Mouse (Mus musculus) urinary bladder, postnatal 36 days (tissue): Measurements from ENCODE around the gene Zfp319.
"Not testable (repeated sequence)": the region's sequence is repeated elsewhere in the genome, so short reads cannot be mapped to it uniquely, and the experiment has no call there.

Experiments
- DNase-seq, 2 experiments: peaks; one replicate each; pipeline ENCODE4 v3.0.0; 2022; ENCODE audit warnings: low spot score in 2 of 2, mixed read lengths in 1 of 2

Gene Zfp319

GRCm38 (mm10) chr8:95331720-95332436, at the start of gene Zfp319, which contains the start of gene Usb1:
Gene Zfp319 (minus strand): TSS chr8:95331950.
Gene Usb1 (plus strand): TSS chr8:95332284.
- peak; percentile 90 to 93 for DNase-seq

DNA sequence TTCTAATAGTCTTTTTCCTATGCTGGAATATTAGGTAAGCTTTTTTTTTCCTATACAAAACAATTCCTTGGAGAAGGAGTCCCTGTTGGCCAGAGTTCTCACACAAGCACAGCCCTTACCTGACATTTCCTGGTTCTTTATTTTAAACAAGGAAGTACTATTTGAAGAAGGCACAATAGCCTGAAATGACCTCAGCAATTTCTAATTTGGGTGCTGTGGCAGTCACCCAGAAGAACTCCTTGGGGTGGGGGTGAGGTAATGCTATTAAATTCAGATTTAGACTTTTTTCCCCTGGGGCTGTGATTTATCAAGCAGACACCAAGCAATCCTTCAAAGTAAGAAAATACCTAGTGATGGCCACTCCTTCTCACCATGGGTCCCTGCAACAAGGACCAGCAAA, 49.2 kb upstream of the Zfp319 start:
- DNase-seq: no peak

DNA sequence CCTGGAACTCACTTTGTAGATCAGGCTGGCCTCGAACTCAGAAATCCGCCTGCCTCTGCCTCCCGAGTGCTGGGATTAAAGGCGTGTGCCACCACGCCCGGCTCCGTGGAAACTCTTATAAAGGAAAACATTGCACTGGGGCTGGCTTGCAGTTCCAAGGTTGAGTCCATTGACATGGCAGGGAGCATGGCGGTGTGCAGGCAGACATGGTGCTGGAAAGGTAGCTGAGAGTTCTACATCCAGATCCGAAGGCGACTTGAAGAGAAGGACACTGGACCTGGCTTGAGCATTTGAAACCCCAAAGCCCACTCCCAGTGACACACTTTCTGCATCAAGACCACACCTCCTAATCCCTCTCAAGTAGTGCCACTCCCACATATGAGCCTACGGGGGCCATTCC, 47.2 kb upstream of the Zfp319 start:
- not testable (repeated sequence) for DNase-seq

DNA sequence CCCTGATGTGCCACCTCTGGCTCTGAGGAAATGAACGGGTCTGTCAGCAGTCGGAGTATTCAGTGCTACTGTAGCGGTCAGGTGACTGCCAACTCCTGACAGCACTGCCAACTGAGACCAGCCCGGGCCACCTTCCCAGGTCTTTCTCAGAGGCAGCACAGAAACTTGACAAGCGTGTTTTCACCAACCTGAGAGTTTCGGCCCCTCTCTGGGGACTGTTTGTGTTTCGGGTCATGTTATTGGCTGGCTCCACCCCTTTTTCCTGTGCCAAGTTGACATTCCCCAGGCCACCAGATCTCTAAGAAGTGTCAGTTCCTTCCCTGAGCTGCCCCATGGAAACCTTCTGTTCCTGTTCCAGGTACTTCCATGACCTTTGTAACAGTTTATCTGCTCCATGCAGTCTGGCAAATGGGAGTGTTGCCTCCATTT, 46.1 kb upstream of the Zfp319 start:
- DNase-seq: peak; percentile 55 to 77

- no peak for DNase-seq
These were observed 45.4 kb upstream of the Zfp319 start for GRCm38 (mm10) chr8:95377101-95377500.

DNA sequence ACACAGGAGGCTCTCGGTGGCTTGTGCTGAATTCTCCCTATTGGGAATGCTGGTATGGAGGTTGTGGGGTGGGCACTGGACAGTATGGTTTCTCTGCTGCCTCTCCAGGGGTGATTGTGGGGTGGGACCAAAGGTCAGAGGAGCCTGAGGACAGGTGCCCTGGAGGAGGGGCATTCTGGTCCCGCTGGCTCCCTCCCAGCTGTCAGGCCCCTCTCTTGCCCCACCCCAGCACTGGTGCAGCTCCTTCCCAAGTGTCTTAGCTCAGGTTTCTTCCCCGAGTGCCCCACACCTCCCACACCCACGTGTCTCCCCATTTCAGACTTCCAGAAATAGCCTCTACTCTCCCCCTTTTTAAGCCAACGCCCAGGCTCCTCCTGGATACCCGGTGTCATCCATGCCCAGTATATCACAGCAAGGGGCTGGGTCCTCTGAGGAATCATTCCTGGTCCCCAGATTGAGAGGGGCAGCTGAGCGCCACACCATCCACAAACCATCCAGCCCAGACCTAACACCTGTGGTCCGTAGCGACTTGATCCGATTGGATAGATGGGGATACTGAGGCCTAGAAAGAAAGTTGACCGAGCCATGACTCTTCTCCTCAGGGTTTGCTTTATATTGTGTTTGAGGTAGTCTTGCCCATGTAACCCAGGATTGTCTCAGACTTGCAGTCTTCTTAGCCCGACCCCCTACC, 44.7 kb upstream of the Zfp319 start:
- no peak for DNase-seq

DNA sequence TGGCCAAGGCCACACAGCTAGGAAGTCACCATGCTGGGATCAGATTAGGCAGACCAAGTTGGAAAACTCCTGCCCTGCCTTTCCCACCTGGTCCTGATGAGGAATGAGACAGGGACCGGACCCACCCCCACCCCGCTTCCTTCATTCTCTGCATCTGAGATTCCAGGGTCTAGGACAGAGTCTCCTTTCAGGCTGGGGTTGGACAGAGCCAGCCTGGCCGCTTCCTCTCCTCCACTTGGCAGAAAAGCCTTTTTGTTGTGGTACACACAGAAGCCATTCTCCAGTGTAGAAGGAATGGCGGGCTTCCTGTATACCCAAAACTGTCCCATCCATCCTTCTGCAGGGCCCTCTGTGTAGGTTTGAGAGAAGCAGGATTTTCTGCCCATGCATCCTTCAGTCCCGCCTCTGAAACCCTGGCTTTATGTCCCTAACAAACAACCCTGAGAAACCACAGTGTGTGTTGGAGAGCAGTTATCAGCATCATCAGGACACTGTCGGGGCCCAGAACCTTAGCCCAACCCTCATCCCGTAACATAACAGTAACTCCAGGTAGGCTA, 43.7 kb upstream of the Zfp319 start:
- no peak for DNase-seq

- DNase-seq: no peak
These were observed 42.7 kb upstream of the Zfp319 start for GRCm38 (mm10) chr8:95374429-95374828.

DNA sequence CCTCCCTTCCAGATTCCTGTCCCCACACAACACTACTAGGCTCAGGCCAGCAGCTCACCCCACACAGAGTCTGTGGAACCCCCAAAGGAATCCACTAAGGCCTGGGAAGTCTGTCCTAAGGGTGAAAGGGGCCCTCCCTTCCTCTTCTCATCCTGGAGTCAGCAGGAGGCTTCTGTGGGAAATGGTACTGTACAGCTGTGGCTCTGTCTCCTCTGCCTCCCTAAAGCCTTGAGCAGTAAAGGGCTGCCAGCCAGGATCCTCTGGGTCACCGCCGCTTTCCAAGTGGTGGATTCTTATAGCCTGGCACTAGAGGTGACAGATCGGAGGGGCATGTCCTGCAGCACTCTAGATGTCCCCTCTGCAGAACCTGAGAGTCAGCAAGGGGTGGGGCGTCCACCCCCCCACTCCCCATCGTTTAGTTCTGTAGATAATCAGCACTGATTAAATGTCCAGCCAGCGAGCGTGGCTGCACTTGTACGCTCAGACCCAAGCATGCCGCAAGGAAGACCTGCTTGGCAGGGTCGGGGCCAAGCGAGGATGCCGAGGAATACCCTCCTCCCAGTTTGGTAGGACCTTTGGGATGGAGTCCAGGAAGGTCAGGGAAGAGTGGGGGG, 41.7 kb upstream of the Zfp319 start:
- DNase-seq: peak; percentile 49 to 55

GRCm38 (mm10) chr8:95369581-95370326, 38.0 kb upstream of the Zfp319 start:
- no peak for DNase-seq

DNA sequence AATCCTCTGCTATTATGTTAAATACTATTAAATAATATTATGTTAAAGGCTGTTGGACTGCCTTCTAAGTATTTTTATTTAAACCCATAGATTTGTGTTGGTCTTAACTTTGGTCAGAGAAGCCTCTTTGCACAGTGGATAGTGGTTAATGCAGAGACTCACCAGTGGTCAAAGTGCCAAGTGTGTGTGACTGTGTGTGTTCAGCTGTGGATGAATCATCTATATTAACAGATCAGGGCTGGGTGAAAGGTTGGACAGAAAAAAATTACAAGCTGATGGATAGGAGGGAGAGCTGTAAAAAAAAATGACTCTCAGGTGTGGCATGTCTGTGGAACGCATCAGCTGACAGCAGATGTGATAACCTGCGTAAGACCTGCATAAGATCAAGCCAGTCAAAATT, 32.1 kb upstream of the Zfp319 start:
- DNase-seq: no peak

DNA sequence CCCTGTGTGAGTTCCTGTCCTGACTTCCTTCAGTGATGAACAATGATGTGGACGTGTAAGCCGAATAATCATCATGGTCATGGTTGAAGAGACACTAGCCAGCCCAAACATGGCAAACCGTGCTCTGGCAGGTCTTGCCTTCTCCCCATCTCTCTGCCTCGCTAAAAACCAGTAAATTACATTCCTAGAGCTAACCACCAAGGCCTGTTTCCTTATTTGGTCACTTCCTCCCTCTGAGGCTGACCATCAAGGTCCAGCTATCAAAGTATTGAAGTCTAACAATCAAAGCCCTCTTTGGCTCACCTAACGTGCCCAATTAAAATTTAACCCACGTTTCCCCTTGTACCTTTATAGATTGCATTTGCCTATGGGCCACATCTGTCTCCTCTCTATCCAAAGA, 30.5 kb upstream of the Zfp319 start:
- DNase-seq: no peak

DNA sequence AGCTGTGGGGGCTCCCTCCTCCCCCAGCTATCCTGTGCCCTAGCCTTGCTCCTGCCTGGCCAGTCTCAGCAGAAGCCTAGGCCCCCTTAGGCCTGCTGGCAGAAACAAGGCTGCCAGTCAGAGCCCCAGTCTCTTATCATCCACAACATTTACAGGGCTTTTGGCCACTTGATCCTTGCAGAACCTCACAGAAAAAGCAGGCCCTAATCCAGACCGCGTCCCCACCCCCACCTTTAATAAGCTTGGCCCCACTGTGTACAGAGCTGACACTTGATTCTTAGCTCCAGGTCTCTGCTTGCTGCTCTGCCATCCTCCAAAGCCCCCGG, 29.2 kb upstream of the Zfp319 start:
- DNase-seq: no peak

DNA sequence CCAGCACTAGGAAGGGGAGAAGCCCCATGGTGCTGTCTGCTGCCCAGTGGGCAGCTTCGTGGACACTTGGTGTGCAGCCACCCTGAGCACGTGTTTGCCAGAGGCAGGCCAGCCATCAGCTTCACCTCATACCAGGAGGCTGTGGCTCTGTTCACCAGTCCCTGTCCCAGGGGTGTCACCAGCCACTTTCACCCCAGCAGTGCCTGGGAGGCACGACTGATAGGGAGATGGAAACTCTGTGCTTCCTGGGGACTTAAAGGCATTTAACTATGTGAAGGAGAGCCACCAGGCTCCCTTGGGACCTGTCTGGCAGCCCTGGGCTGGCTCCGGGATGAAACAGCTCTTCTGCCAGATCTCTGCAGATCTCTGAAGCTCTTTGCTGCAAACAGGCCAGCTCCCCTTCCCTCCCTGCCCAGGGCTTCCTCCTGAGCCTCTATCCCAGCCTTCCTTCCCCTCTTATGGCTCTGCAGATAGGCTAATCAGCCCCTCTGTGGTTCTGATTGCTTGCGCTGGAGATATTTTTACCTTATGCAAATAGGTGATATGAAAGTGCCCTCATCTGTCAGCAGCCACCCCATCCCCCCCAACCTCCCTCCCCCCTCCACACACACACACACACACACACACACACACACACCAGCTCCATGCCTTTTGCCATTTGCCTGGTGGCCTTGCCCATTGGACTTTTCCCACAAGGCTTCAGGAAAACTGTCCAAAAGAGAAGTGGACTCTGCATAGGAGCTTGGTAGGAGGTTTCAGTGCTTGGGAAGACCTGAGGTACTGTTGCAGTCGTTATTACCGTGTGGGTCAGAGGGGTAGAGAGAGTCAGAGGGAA, 28.6 kb upstream of the Zfp319 start:
- DNase-seq: no peak

GRCm38 (mm10) chr8:95358550-95359411, 27.0 kb upstream of the Zfp319 start:
- peak in 1 of 2 experiments; percentile 43 for DNase-seq

GRCm38 (mm10) chr8:95354606-95355005, 22.9 kb upstream of the Zfp319 start:
- DNase-seq: no peak

DNA sequence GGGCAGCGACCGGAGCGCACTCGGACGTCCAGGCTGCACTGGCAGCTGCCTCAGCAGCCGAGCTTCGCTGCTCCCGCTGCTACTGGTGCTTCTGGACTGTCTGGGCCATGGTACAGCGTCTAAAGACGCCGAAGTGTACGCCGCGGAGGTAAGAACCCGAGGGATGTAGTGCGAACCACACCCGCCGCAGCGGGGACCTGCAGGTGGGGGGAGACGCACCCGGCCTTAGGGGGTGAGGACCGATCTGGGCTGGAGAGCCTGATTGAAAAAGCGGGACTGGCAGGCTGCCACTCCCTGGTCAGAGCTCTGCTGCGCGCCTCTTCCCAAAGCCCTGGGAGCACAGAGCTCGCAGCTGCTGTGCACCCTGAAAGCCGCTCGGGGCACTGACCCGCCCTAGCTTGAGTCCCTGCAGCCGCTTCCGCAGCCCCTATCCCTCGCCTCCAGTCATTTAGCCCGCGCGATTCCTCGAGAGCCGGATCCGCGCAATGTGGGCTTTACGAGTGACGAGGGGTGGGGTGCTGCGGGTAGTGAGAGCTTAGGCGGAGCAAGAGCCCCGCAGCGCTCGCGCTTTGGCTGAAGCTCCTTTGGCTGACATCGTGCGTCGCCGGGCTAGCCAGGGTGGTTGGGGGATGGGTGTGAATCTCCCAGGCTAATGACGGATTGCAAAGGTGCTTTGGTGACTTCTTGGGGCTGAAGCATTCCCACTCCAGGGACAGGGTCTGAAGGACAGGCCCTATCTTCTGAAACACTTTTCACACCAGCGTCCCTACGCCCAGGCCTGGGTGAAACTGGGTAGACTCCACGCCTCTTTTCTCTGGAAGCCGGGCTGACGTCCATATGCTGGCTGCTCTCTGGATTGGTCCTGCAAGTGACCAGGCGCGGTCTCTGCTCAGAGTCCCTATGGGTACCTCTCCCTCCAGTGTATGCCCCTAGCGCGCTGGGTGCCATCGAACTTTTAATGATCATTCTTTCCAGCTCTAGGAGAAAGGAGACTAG, 21.4 kb upstream of the Zfp319 start:
- DNase-seq: peak; percentile 46 to 48

- peak; percentile 64 to 79 for DNase-seq
These were observed 20.6 kb upstream of the Zfp319 start, which contains the start of gene Mmp15 for GRCm38 (mm10) chr8:95352151-95352870. Gene Mmp15 (plus strand): TSS chr8:95352268.
